19 mouse cellular contexts compared by ENCODE assay signal in genomic region chr12:26972495-26973113, GRCm38 (mm10).
"Had no signal": no experiment of that assay in that cellular context is flagged by ENCODE, and none has a peak within 500 bp of the region (broad histone marks: within the 10 kb centered on the region; RNA-seq: fewer than 3 reads in every experiment).

No protein-coding gene starts in this region.

- ATAC-seq: intestine, postnatal 0 days; liver, embryonic 12.5 days; midbrain, embryonic 13.5 days had no signal

- H3K4me1 ChIP-seq: liver, embryonic 12.5 days; liver, embryonic 15.5 days; lung, embryonic 15.5 days; megakaryocyte, embryonic 14.5 days had no signal

- H3K36me3 ChIP-seq: limb, embryonic 13.5 days; liver, embryonic 12.5 days; liver, embryonic 15.5 days; lung, embryonic 15.5 days; midbrain, embryonic 10.5 days; midbrain, embryonic 13.5 days had no signal

- H3K9ac ChIP-seq: limb, embryonic 13.5 days; liver, embryonic 12.5 days; liver, embryonic 15.5 days; lung, embryonic 15.5 days; midbrain, embryonic 13.5 days had no signal

- H3K4me3 ChIP-seq: left cerebral cortex, adult 2 months; limb, embryonic 13.5 days; liver, embryonic 12.5 days; liver, embryonic 15.5 days; lung, embryonic 15.5 days; megakaryocyte, embryonic 14.5 days; midbrain, embryonic 10.5 days; midbrain, embryonic 13.5 days had no signal

- H3K27me3 ChIP-seq: limb, embryonic 13.5 days; liver, embryonic 12.5 days; liver, embryonic 15.5 days; lung, embryonic 15.5 days; megakaryocyte, embryonic 14.5 days; midbrain, embryonic 13.5 days had no signal

- H3K9me3 ChIP-seq: limb, embryonic 13.5 days; liver, embryonic 12.5 days; liver, embryonic 15.5 days; lung, embryonic 15.5 days; midbrain, embryonic 10.5 days; midbrain, embryonic 13.5 days had no signal

- H3K27ac ChIP-seq: left cerebral cortex, adult 2 months; limb, embryonic 13.5 days; liver, embryonic 12.5 days; liver, embryonic 15.5 days; lung, embryonic 15.5 days; midbrain, embryonic 10.5 days; midbrain, embryonic 13.5 days had no signal

- H3K4me2 ChIP-seq: limb, embryonic 13.5 days; liver, embryonic 12.5 days; liver, embryonic 15.5 days; lung, embryonic 15.5 days; midbrain, embryonic 13.5 days had no signal

- DNase-seq: kidney, adult 2 months; kidney, postnatal 4 days; layer of hippocampus, postnatal 36 days; left cerebral cortex, postnatal 4 days; liver; lung, adult 18-20 months; lung, postnatal 10 days; lung, postnatal 36 days; thymus, adult 18-20 months; thymus, postnatal 36 days had no signal
